Mouse (Mus musculus): ENCODE measurements around the gene Rassf3. TPM values are rescaled to one million over a fixed set of nuclear protein-coding genes. Genes with fewer than 3 reads are reported as not detected.

Rassf3 gene
- total and polyA plus RNA-seq, 2 experiments from 2014 or later: 23.4 to 27.9 TPM

GRCm38 (mm10) chr10:121429981-121430682, 46.0 kb downstream of the Rassf3 start:
- peak; percentile 52 for DNase-seq (ENCODE audit: low spot score)
- Histone ChIP-seq H3K36me3 (replicated peaks; ENCODE audit: control insufficient read depth, insufficient read depth, low read length) (no peaks in the 10 kb centered on the region), H3K4me2 (ENCODE audit: low read depth, low read length) (peak overlapping the region; percentile 41), H3K27ac (ENCODE audit: low read depth) (peak overlapping the region; percentile 92), H3K9me3 (replicated peaks; ENCODE audit: control insufficient read depth, low read length) (no peaks in the 10 kb centered on the region), H3K27me3 (ENCODE audit: control insufficient read depth, insufficient read depth, low read length) (no peaks in the 10 kb centered on the region), H3K4me3 (ENCODE audit: low read depth, low read length) (no peak overlapping the region; the same call in 1 of the 2 replicates), H3K9ac (replicated peaks; ENCODE audit: low read depth, low read length) (no peak overlapping the region), H3K4me1 (ENCODE audit: control insufficient read depth, insufficient read depth) (peaks cover 76% of the 10 kb centered on the region)
- WGBS: 15% methylated on average over 14 of the region's 14 CpGs
- ATAC-seq (ENCODE audit: insufficient read depth, low read depth): peak; percentile 28
- no peak for TF ChIP-seq CTCF (IDR thresholded peaks at IDR 0.05; ENCODE audit: low read depth)
- TF ChIP-seq EP300 (IDR thresholded peaks at IDR 0.05; ENCODE audit: low read depth): peak; percentile 82; the same call in 1 of the 2 replicates

DNA sequence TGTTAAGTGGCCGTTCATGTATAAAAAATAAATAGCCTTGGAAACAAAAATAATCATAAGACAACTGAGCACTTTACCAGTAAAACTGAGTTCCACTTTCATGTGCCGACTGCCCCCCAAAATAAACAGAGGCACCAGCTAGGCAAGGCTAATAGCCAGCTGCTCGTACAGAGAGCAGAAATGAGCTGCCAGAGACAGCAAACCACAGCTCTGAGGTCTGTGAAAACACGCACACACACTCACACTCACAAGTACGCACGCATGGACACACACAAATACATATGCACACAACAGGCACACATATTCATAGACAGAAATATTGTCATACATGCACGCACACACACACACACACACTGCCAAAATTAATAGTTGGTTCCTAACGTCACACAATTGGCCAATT, 46.6 kb downstream of the Rassf3 start:
- 28% methylated on average over 8 of the region's 8 CpGs for WGBS
- Histone ChIP-seq H3K4me3 (ENCODE audit: low read depth, low read length) (no peak overlapping the region), H3K27me3 (ENCODE audit: control insufficient read depth, insufficient read depth, low read length) (no peaks in the 10 kb centered on the region), H3K36me3 (replicated peaks; ENCODE audit: control insufficient read depth, insufficient read depth, low read length) (no peaks in the 10 kb centered on the region), H3K4me2 (ENCODE audit: low read depth, low read length) (peak overlapping the region; percentile 41), H3K4me1 (ENCODE audit: control insufficient read depth, insufficient read depth) (peaks cover 75% of the 10 kb centered on the region), H3K9ac (replicated peaks; ENCODE audit: low read depth, low read length) (no peak overlapping the region), H3K9me3 (replicated peaks; ENCODE audit: control insufficient read depth, low read length) (no peaks in the 10 kb centered on the region), H3K27ac (ENCODE audit: low read depth) (peak overlapping the region; percentile 92)
- TF ChIP-seq CTCF (IDR thresholded peaks at IDR 0.05; ENCODE audit: low read depth) (no peak), EP300 (IDR thresholded peaks at IDR 0.05; ENCODE audit: low read depth) (no peak)
- ATAC-seq (ENCODE audit: insufficient read depth, low read depth) (no peak), DNase-seq (ENCODE audit: low spot score) (no peak)

- Histone ChIP-seq H3K4me3 (ENCODE audit: low read depth, low read length) (no peak overlapping the region), H3K9me3 (replicated peaks; ENCODE audit: control insufficient read depth, low read length) (no peaks in the 10 kb centered on the region), H3K9ac (replicated peaks; ENCODE audit: low read depth, low read length) (no peak overlapping the region), H3K36me3 (replicated peaks; ENCODE audit: control insufficient read depth, insufficient read depth, low read length) (no peaks in the 10 kb centered on the region), H3K4me2 (ENCODE audit: low read depth, low read length) (peak overlapping the region; percentile 41), H3K27ac (ENCODE audit: low read depth) (peak overlapping the region; percentile 92), H3K27me3 (ENCODE audit: control insufficient read depth, insufficient read depth, low read length) (no peaks in the 10 kb centered on the region), H3K4me1 (ENCODE audit: control insufficient read depth, insufficient read depth) (peaks cover 76% of the 10 kb centered on the region)
- ATAC-seq (ENCODE audit: insufficient read depth, low read depth) (peak; percentile 46), DNase-seq (ENCODE audit: low spot score) (peak; percentile 59)
- no peak for TF ChIP-seq CTCF (IDR thresholded peaks at IDR 0.05; ENCODE audit: low read depth)
- TF ChIP-seq EP300 (IDR thresholded peaks at IDR 0.05; ENCODE audit: low read depth): no peak
- WGBS: 13% methylated on average over 2 of the region's 2 CpGs
Measured at GRCm38 (mm10) chr10:121429089-121429488, 47.1 kb downstream of the Rassf3 start.

GRCm38 (mm10) chr10:121428011-121428711, 48.0 kb downstream of the Rassf3 start:
- DNase-seq (ENCODE audit: low spot score): peak; percentile 32
- Histone ChIP-seq H3K27ac (ENCODE audit: low read depth) (peak overlapping the region; percentile 92), H3K27me3 (ENCODE audit: control insufficient read depth, insufficient read depth, low read length) (no peaks in the 10 kb centered on the region), H3K9me3 (replicated peaks; ENCODE audit: control insufficient read depth, low read length) (no peaks in the 10 kb centered on the region), H3K36me3 (replicated peaks; ENCODE audit: control insufficient read depth, insufficient read depth, low read length) (no peaks in the 10 kb centered on the region), H3K9ac (replicated peaks; ENCODE audit: low read depth, low read length) (peak overlapping the region; percentile 44; the same call in 1 of the 2 replicates), H3K4me1 (ENCODE audit: control insufficient read depth, insufficient read depth) (peaks cover 80% of the 10 kb centered on the region), H3K4me2 (ENCODE audit: low read depth, low read length) (peak overlapping the region; percentile 28; the same call in 1 of the 2 replicates), H3K4me3 (ENCODE audit: low read depth, low read length) (peak overlapping the region; percentile 3; the same call in 1 of the 2 replicates)
- no peak for TF ChIP-seq EP300 (IDR thresholded peaks at IDR 0.05; ENCODE audit: low read depth)
- TF ChIP-seq CTCF (IDR thresholded peaks at IDR 0.05; ENCODE audit: low read depth): no peak
- no peak for ATAC-seq (ENCODE audit: insufficient read depth, low read depth)
- 39% methylated on average over 15 of the region's 15 CpGs for WGBS

DNA sequence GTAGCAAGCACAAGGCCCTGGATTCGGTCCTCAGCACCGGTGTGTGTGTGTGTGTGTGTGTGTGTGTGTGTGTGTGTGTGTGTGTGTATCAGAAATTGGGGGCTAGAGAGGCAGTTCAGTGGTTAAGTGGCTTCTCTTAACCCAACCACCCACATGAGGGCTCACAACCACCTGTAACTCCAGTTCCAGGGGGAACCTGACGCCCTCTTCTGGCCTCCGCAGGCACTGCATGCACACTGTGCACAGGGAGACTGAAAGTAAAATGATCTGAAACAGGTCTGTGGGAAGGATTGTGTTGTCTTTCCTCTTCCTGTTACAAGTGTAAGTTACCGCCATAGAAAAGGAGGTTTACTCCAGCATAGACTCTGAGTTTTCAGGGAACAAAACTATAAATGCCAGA, 49.0 kb downstream of the Rassf3 start:
- Histone ChIP-seq H3K4me1 (ENCODE audit: control insufficient read depth, insufficient read depth) (peaks cover 78% of the 10 kb centered on the region), H3K4me3 (ENCODE audit: low read depth, low read length) (no peak overlapping the region), H3K36me3 (replicated peaks; ENCODE audit: control insufficient read depth, insufficient read depth, low read length) (no peaks in the 10 kb centered on the region), H3K9me3 (replicated peaks; ENCODE audit: control insufficient read depth, low read length) (no peaks in the 10 kb centered on the region), H3K9ac (replicated peaks; ENCODE audit: low read depth, low read length) (no peak overlapping the region), H3K4me2 (ENCODE audit: low read depth, low read length) (no peak overlapping the region), H3K27ac (ENCODE audit: low read depth) (peak overlapping the region; percentile 92), H3K27me3 (ENCODE audit: control insufficient read depth, insufficient read depth, low read length) (no peaks in the 10 kb centered on the region)
- TF ChIP-seq EP300 (IDR thresholded peaks at IDR 0.05; ENCODE audit: low read depth) (no peak), CTCF (IDR thresholded peaks at IDR 0.05; ENCODE audit: low read depth) (peak; percentile 56)
- ATAC-seq (ENCODE audit: insufficient read depth, low read depth) (no peak), DNase-seq (ENCODE audit: low spot score) (no peak)
- 60% methylated on average over 5 of the region's 5 CpGs for WGBS
